Mouse (Mus musculus) lung, embryonic 16.5 days (tissue): ENCODE data around the gene Tnp2. TPM values are rescaled to one million over a fixed set of nuclear protein-coding genes. Genes with fewer than 3 reads are reported as not detected.
"Not testable (repeated sequence)": the region's sequence is repeated elsewhere in the genome, so short reads cannot be mapped to it uniquely, and the experiment has no call there.

Source experiments
- ATAC-seq: fragments of 200-750 bp; cut with Nextera tagmentation; 2 replicates; pipeline ENCODE4 v1.8.0; 2017; ENCODE audit warnings: low read depth, mild to moderate bottlenecking, moderate library complexity
- H3K27ac ChIP-seq: fragments of 300-500 bp; sonication (generic); 2 replicates; pipeline ENCODE4 v1.5.1; 2014; ENCODE audit warnings: mild to moderate bottlenecking, control low read depth, low read length
- H3K27me3 ChIP-seq: fragments of 300-500 bp; sonication (generic); 2 replicates; pipeline ENCODE4 v1.6.1; 2014; ENCODE audit warnings: low read depth, low read length, mixed read lengths; ENCODE audit not compliant: control insufficient read depth, insufficient read depth
- H3K36me3 ChIP-seq: fragments of 300-500 bp; sonication (generic); 2 replicates; pipeline ENCODE4 v1.6.1; 2014; ENCODE audit warnings: low read length; ENCODE audit not compliant: control insufficient read depth, insufficient read depth
- H3K4me1 ChIP-seq: fragments of 300-500 bp; sonication (generic); replicated peaks from 2 replicates; pipeline ENCODE4 v1.6.1; 2014; ENCODE audit warnings: low read length, mixed read lengths; ENCODE audit not compliant: control insufficient read depth, insufficient read depth
- H3K4me2 ChIP-seq: fragments of 300-500 bp; sonication (generic); 2 replicates; pipeline ENCODE4 v1.6.1; 2014; ENCODE audit warnings: low read depth, low read length, control low read depth
- H3K4me3 ChIP-seq: fragments of 300-500 bp; sonication (generic); 2 replicates; pipeline ENCODE4 v1.5.1; 2014; ENCODE audit warnings: mild to moderate bottlenecking, low read length, control low read depth
- H3K9ac ChIP-seq: fragments of 300-500 bp; sonication (generic); 2 replicates; pipeline ENCODE4 v1.6.1; 2014; ENCODE audit warnings: low read length, control low read depth
- H3K9me3 ChIP-seq: fragments of 300-500 bp; sonication (generic); 2 replicates; pipeline ENCODE4 v1.6.1; 2016; ENCODE audit warnings: low read length; ENCODE audit not compliant: control insufficient read depth
- whole genome bisulfite sequencing: fragments of 180-500 bp; shearing (Covaris S2); extraction: QIAGEN DNeasy Blood & Tissue Kit; methylation state at CpG from one replicate; pipeline ENCODE4 v1.1.7; 2014; 5-methylcytosine and 5-hydroxymethylcytosine counted together
- polyA plus RNA-seq: library from polyadenylated mRNA; unstranded; fragments of >200 nt; fragmentation: Nextera tagmentation; extraction: Ambion mirVana; gene quantifications from 2 replicates; pipeline ENCODE4 v1.2.1, GENCODE M21; 2015

The Tnp2 gene
- polyA plus RNA-seq, 1 experiment from 2014 or later, result not detected

- H3K27me3 ChIP-seq, result no peaks in the 10 kb centered on the region; the same call in 1 of the 2 replicates
- no peaks in the 10 kb centered on the region for H3K9me3 ChIP-seq
- 71% methylated on average over 10 of the region's 10 CpGs for WGBS
- H3K36me3 ChIP-seq, result no peaks in the 10 kb centered on the region
- ATAC-seq, result no peak
- H3K4me3 ChIP-seq, result no peak within 1 kb of the TSS
- no peaks in the 10 kb centered on the region for H3K4me1 ChIP-seq
- no peak within 1 kb of the TSS for H3K9ac ChIP-seq
- no peak within 1 kb of the TSS for H3K4me2 ChIP-seq
- no peak within 1 kb of the TSS for H3K27ac ChIP-seq
These were observed 17.5 kb upstream of the Tnp2 start, which contains the start of gene Prm1 for GRCm38 (mm10) chr16:10805789-10806527. Gene Prm1, minus strand, starts transcription at chr16:10805839.

- not testable (repeated sequence) for H3K4me2 ChIP-seq, H3K9ac ChIP-seq, H3K27ac ChIP-seq, H3K27me3 ChIP-seq, H3K4me1 ChIP-seq, H3K36me3 ChIP-seq, H3K9me3 ChIP-seq, H3K4me3 ChIP-seq
- WGBS, result 69% methylated on average over 3 of the region's 3 CpGs
- ATAC-seq, result peak; percentile 71; the same call in 1 of the 2 replicates
These were observed 14.0 kb upstream of the Tnp2 start for GRCm38 (mm10) chr16:10802420-10802819.

- Histone ChIP-seq H3K36me3 (no peaks in the 10 kb centered on the region), H3K27ac (no peak within 1 kb of the TSS), H3K9me3 (no peaks in the 10 kb centered on the region), H3K27me3 (peaks cover 11% of the 10 kb centered on the region), H3K4me2 (no peak within 1 kb of the TSS), H3K4me3 (no peak within 1 kb of the TSS), H3K9ac (no peak within 1 kb of the TSS), H3K4me1 (no peaks in the 10 kb centered on the region)
- 70% methylated on average over 6 of the region's 6 CpGs for WGBS
- no peak for ATAC-seq
These were observed 7.6 kb upstream of the Tnp2 start, which contains the start of gene Prm2 for GRCm38 (mm10) chr16:10796034-10796433. Gene Prm2, minus strand, starts transcription at chr16:10796134.

- no peak for ATAC-seq
- Histone ChIP-seq H3K36me3 (no peaks in the 10 kb centered on the region), H3K4me3 (no peak within 1 kb of the TSS), H3K9me3 (no peaks in the 10 kb centered on the region), H3K9ac (no peak within 1 kb of the TSS), H3K4me1 (peaks cover 10% of the 10 kb centered on the region), H3K4me2 (no peak within 1 kb of the TSS), H3K27ac (no peak within 1 kb of the TSS), H3K27me3 (no peaks in the 10 kb centered on the region; the same call in none of the 2 replicates)
- WGBS, result 61% methylated on average over 9 of the region's 9 CpGs
These were observed 2.2 kb upstream of the Tnp2 start, which contains the start of gene Prm3 for GRCm38 (mm10) chr16:10790702-10791101. Gene Prm3, minus strand, starts transcription at chr16:10790914.

GRCm38 (mm10) chr16:10788866-10789265, 406 bp upstream of the Tnp2 start:
- Histone ChIP-seq H3K27me3 (no peaks in the 10 kb centered on the region; the same call in 1 of the 2 replicates), H3K9ac (no peak overlapping the region), H3K9me3 (no peaks in the 10 kb centered on the region), H3K27ac (no peak overlapping the region), H3K4me3 (no peak overlapping the region), H3K4me1 (peaks cover 12% of the 10 kb centered on the region), H3K36me3 (no peaks in the 10 kb centered on the region), H3K4me2 (no peak overlapping the region)
- WGBS, result 76% methylated on average over 4 of the region's 4 CpGs
- ATAC-seq, result no peak

GRCm38 (mm10) chr16:10787548-10788058, 857 bp downstream of the Tnp2 start:
- Histone ChIP-seq H3K27ac (no peak overlapping the region), H3K4me3 (no peak overlapping the region), H3K27me3 (no peaks in the 10 kb centered on the region; the same call in 1 of the 2 replicates), H3K9ac (no peak overlapping the region), H3K9me3 (no peaks in the 10 kb centered on the region), H3K4me1 (peaks cover 24% of the 10 kb centered on the region), H3K36me3 (no peaks in the 10 kb centered on the region), H3K4me2 (no peak overlapping the region)
- ATAC-seq, result no peak
- WGBS, result 64% methylated on average over 7 of the region's 7 CpGs

- H3K4me1 ChIP-seq, result peaks cover 29% of the 10 kb centered on the region
- no peak overlapping the region for H3K9ac ChIP-seq
- H3K4me3 ChIP-seq, result no peak overlapping the region
- H3K9me3 ChIP-seq, result no peaks in the 10 kb centered on the region
- no peaks in the 10 kb centered on the region for H3K36me3 ChIP-seq
- H3K27me3 ChIP-seq, result no peaks in the 10 kb centered on the region
- H3K27ac ChIP-seq, result peak overlapping the region; percentile 98; the same call in 1 of the 2 replicates
- 58% methylated on average over 4 of the region's 4 CpGs for WGBS
- no peak overlapping the region for H3K4me2 ChIP-seq
- ATAC-seq, result no peak
These were observed 1.5 kb downstream of the Tnp2 start for GRCm38 (mm10) chr16:10786782-10787547.

- ATAC-seq, result peak; percentile 32
- Histone ChIP-seq H3K4me3 (peak overlapping the region; percentile 72), H3K27ac (peak overlapping the region; percentile 98), H3K36me3 (no peaks in the 10 kb centered on the region), H3K27me3 (no peaks in the 10 kb centered on the region), H3K9me3 (no peaks in the 10 kb centered on the region), H3K9ac (peak overlapping the region; percentile 66), H3K4me2 (peak overlapping the region; percentile 72), H3K4me1 (peaks cover 35% of the 10 kb centered on the region)
- 1% methylated on average over 9 of the region's 9 CpGs for WGBS
These were observed 2.2 kb downstream of the Tnp2 start for GRCm38 (mm10) chr16:10786288-10786687.
